Mouse (Mus musculus) intestine, embryonic 15.5 days (tissue): ENCODE results near the gene Calm5. TPM values are rescaled to one million over a fixed set of nuclear protein-coding genes. Genes with fewer than 3 reads are reported as not detected.
A peak's percentile ranks its signal among the peaks of the same experiment; 100 is the strongest.
"Not testable (repeated sequence)": the region's sequence is repeated elsewhere in the genome, so short reads cannot be mapped to it uniquely, and the experiment has no call there.

Experiments used
- ATAC-seq: fragments of 200-750 bp; cut with Nextera tagmentation; 2 replicates; pipeline ENCODE4 v1.8.0; 2017; ENCODE audit warnings: moderate TSS enrichment, moderate library complexity
- H3K27ac ChIP-seq: fragments of 300-500 bp; sonication (generic); 2 replicates; pipeline ENCODE4 v1.5.1; 2015; ENCODE audit warnings: mild to moderate bottlenecking, inconsistent platforms
- H3K27me3 ChIP-seq: fragments of 300-500 bp; sonication (generic); replicated peaks from 2 replicates; pipeline ENCODE4 v1.6.1; 2015; ENCODE audit warnings: inconsistent platforms
- H3K36me3 ChIP-seq: fragments of 300-500 bp; sonication (generic); 2 replicates; pipeline ENCODE4 v1.6.1; 2015; ENCODE audit warnings: inconsistent platforms
- H3K4me1 ChIP-seq: fragments of 300-500 bp; sonication (generic); replicated peaks from 2 replicates; pipeline ENCODE4 v1.6.1; 2015; ENCODE audit warnings: inconsistent platforms
- H3K4me2 ChIP-seq: fragments of 300-500 bp; sonication (generic); replicated peaks from 2 replicates; pipeline ENCODE4 v1.6.1; 2015; ENCODE audit warnings: mild to moderate bottlenecking, inconsistent platforms
- H3K4me3 ChIP-seq: fragments of 300-500 bp; sonication (generic); replicated peaks from 2 replicates; pipeline ENCODE4 v1.5.1; 2015; ENCODE audit warnings: inconsistent platforms
- H3K9ac ChIP-seq: fragments of 300-500 bp; sonication (generic); 2 replicates; pipeline ENCODE4 v1.6.1; 2015; ENCODE audit warnings: inconsistent platforms
- H3K9me3 ChIP-seq: fragments of 300-500 bp; sonication (generic); 2 replicates; pipeline ENCODE4 v1.6.1; 2016; ENCODE audit warnings: inconsistent platforms
- WGBS: fragments of 180-500 bp; shearing (Covaris S2); methylation state at CpG from one replicate; pipeline ENCODE4 v1.1.7; 2015; 5-methylcytosine and 5-hydroxymethylcytosine counted together
- polyA plus RNA-seq: library from polyadenylated mRNA; unstranded; fragments of >200 nt; fragmentation: Nextera tagmentation; extraction: Ambion mirVana; gene quantifications from 2 replicates; pipeline ENCODE4 v1.2.1, GENCODE M21; 2015

Calm5 gene
- polyA plus RNA-seq, 1 experiment from 2014 or later = not detected

DNA sequence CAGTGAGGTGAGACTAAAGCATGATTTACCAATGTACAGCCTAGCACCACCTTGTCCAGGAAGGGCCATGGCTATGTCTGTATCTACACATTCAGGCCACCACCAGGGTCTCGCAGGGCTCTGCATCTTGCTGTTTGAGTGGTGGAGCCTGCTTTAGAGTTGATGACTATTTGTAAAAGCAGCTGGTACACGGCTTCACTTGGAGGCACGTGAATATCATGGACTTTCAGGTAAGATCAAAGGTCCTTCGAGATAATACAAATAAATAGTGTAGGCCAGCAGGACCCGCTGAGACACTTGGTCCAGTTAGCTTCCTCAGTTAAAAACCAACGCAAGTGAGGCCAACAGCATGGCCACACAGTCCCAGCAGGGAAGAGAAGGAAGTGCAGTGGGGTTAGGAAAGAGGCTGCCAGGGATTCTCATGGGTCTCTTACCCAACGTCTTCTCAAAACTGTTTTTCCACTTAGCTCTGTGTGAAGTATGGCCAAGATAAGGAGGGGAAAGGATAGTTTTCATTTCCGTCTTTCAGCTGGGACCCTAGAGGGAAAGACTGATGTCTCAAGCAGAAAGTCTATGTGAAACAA, 41.5 kb downstream of the Calm5 start:
- Histone ChIP-seq H3K4me1 (no peaks in the 10 kb centered on the region), H3K9me3 (no peaks in the 10 kb centered on the region), H3K27me3 (no peaks in the 10 kb centered on the region), H3K36me3 (no peaks in the 10 kb centered on the region), H3K9ac (no peak overlapping the region), H3K4me2 (0 out of 2 replicates have a peak overlapping the region, but pooled peaks have one; percentile 3), H3K27ac (0 out of 2 replicates have a peak overlapping the region, but pooled peaks have one; percentile 29), H3K4me3 (no peak overlapping the region)
- no peak for ATAC-seq
- 63% methylated on average over 8 of the region's 8 CpGs for WGBS

DNA sequence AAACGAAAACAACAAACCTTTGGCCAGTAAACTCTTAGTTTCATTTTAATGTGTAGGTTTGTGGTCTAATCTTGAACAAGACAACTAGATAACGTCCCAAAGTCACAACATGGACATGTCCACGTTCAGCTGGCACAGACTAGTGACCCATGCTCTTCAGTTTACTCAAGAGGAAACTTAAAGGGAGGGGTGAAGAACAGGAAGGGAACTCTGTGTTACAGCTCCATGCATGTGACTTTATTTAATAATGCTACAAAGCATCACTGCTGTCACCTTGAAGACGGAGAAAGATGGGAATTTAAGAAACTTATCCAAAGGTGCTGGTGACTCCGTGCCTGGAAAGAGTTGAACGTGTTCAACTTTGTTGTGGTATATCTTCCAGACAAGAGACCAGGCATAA, 42.1 kb downstream of the Calm5 start:
- no peaks in the 10 kb centered on the region for H3K4me1 ChIP-seq
- H3K9me3 ChIP-seq = no peaks in the 10 kb centered on the region
- H3K27ac ChIP-seq = no peak overlapping the region
- ATAC-seq = no peak
- no peaks in the 10 kb centered on the region for H3K27me3 ChIP-seq
- WGBS = 84% methylated on average over 6 of the region's 6 CpGs
- H3K9ac ChIP-seq = no peak overlapping the region
- no peaks in the 10 kb centered on the region for H3K36me3 ChIP-seq
- no peak overlapping the region for H3K4me2 ChIP-seq
- no peak overlapping the region for H3K4me3 ChIP-seq

DNA sequence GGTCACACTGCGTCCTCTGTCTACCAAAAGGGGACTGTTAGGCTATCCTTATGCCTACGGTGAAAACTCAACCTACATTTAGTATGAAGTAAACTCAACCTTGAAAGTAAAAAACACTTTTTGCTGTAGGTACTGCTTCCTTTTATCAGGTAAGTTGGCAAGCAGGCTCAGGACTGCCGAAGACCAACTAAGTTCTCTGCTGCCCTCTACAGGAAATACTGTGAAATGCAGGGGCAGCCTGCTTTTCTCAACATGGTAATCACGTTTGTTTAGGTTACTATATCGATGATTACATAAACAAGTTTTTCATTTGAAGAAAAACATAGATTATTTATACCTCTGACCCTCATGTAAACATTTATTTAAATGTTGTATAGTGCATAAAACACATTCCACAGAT, 42.9 kb downstream of the Calm5 start:
- H3K27ac ChIP-seq = no peak overlapping the region
- H3K9me3 ChIP-seq = no peaks in the 10 kb centered on the region
- H3K9ac ChIP-seq = no peak overlapping the region
- H3K36me3 ChIP-seq = no peaks in the 10 kb centered on the region
- no peak overlapping the region for H3K4me3 ChIP-seq
- whole genome bisulfite sequencing = 28% methylated on average over 5 of the region's 5 CpGs
- H3K27me3 ChIP-seq = no peaks in the 10 kb centered on the region
- no peaks in the 10 kb centered on the region for H3K4me1 ChIP-seq
- no peak for ATAC-seq
- H3K4me2 ChIP-seq = no peak overlapping the region

DNA sequence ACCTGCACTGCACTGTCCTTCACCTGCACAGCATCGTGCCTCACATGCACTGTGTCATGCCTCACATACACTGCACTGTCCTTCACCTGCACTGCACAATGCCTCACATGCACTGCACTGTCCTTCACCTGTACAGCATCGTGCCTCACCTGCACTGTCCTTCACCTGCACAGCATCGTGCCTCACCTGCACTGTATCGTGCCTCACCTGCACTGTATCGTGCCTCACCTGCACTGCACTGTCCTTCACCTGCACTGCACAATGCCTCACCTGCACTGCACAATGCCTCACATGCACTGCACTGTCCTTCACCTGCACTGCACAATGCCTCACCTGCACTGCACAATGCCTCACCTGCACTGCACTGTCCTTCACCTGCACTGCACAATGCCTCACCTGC, 44.2 kb downstream of the Calm5 start:
- H3K9me3 ChIP-seq, H3K4me1 ChIP-seq, H3K27me3 ChIP-seq, H3K36me3 ChIP-seq, H3K9ac ChIP-seq, H3K27ac ChIP-seq, ATAC-seq, H3K4me2 ChIP-seq, H3K4me3 ChIP-seq: not testable (repeated sequence)
- WGBS = 92% methylated on average over 5 of the region's 5 CpGs

DNA sequence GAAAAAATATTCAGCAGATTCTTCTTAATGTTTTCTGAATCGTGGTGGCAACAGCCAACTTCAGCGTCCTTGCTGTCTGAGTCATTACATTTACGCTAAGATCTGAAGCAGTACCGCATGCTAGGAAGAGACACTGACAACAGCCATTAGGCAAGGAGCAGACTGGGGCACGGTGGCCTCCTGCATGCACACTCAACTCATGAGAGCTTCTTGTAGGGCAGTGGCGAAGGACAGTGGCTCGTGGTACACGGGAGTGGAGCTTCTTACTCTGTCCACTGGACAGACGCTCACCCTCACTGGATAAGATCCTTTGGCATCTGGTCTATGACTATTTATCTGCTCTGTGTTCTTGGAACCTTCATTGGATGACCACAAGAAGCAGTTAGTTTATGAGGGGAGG, 45.3 kb downstream of the Calm5 start:
- Histone ChIP-seq H3K36me3 (no peaks in the 10 kb centered on the region; the same call in 1 of the 2 replicates), H3K9me3 (no peaks in the 10 kb centered on the region), H3K4me3 (no peak overlapping the region), H3K4me1 (no peaks in the 10 kb centered on the region), H3K4me2 (no peak overlapping the region), H3K27me3 (no peaks in the 10 kb centered on the region), H3K27ac (no peak overlapping the region), H3K9ac (no peak overlapping the region)
- ATAC-seq = no peak
- 85% methylated on average over 9 of the region's 9 CpGs for WGBS

Other genes starting within 250 kb of the Calm5 start
- gene Fam208b, start 243.1 kb upstream of the Calm5 start, polyA plus RNA-seq = 8.6 and 12.7 TPM in 2 replicates
- gene Asb13, start 220.1 kb upstream of the Calm5 start, polyA plus RNA-seq = 6.9 and 7.2 TPM in 2 replicates
- gene Calml3, start 49.9 kb upstream of the Calm5 start, polyA plus RNA-seq = not detected in 2 replicates
- gene Calm4, start 16.4 kb upstream of the Calm5 start, polyA plus RNA-seq = not detected in 2 replicates
- gene Net1, start 64.0 kb downstream of the Calm5 start, polyA plus RNA-seq = 124 and 131 TPM in 2 replicates
- gene Tubal3, start 64.1 kb downstream of the Calm5 start, polyA plus RNA-seq = 31.1 and 36.0 TPM in 2 replicates
- 0.25 and 0.44 TPM in 2 replicates for gene Ucn3, start 91.2 kb downstream of the Calm5 start, polyA plus RNA-seq
- gene Akr1c14, start 194.8 kb downstream of the Calm5 start, polyA plus RNA-seq = 3.9 and 4.3 TPM in 2 replicates